In genomic region chr12:107483031-107483430, GRCm38 (mm10) we compare ENCODE assay signal across 11 mouse cellular contexts. TPM values are rescaled to one million over a fixed set of nuclear protein-coding genes. Genes with fewer than 3 reads are reported as not detected.
"Had no signal": no experiment of that assay in that cellular context is flagged by ENCODE, and none has a peak within 500 bp of the region (broad histone marks: within the 10 kb centered on the region; RNA-seq: fewer than 3 reads in every experiment).

No protein-coding gene starts in this region.

- DNase-seq: kidney, adult 9 months; kidney, postnatal 36 days; lung, postnatal 14 days; right cerebral cortex, postnatal 14 days; thymus, adult 2 months had no signal

RNA-seq across cellular contexts. Expression of gene 3110018I06Rik, which starts 5.4 kb away (rescaled TPM):
- total RNA-seq: layer of hippocampus, adult 8-10 months; layer of hippocampus, postnatal 14 days; left cerebral cortex, adult 18-20 months; left cerebral cortex, postnatal 10 days; megakaryocyte-erythroid progenitor cell, adult 5-6 weeks; midbrain, postnatal 0 days had no signal
